Mouse (Mus musculus) heart, adult 8-10 months (tissue): ENCODE data around the gene Rtel1. TPM values are rescaled to one million over a fixed set of nuclear protein-coding genes. Genes with fewer than 3 reads are reported as not detected.
A peak's percentile ranks its signal among the peaks of the same experiment; 100 is the strongest.

Source experiments
- DNase-seq: peaks from one replicate; pipeline ENCODE4 v3.0.0; 2022; ENCODE audit warnings: low spot score
- total RNA-seq, 4 experiments: library from RNA; stranded (reverse); gene quantifications; 2 replicates each; pipeline ENCODE4 v1.2.4; 2022

The Rtel1 gene
- total RNA-seq, 4 experiments from 2014 or later: 8.1 to 13.0 (median 10.0) TPM

DNA sequence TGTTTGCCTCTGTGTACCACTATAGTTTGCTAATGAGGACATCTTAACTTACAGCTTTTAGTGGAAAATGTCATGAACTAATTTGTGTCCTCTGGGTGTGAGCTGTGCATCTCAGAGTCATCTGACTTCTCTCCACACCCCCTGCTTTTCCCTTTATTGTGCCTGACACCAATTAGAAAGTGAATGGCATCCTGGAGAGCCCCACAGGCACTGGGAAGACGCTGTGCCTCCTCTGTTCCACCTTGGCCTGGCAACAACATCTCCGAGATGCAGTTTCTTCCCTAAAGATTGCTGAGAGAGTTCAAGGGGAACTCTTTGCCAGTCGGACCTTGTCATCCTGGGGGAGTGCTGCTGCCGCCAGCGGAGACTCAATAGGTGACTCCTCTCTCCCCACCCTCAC is 2.6 kb downstream of the Rtel1 start:
- no peak for DNase-seq

DNA sequence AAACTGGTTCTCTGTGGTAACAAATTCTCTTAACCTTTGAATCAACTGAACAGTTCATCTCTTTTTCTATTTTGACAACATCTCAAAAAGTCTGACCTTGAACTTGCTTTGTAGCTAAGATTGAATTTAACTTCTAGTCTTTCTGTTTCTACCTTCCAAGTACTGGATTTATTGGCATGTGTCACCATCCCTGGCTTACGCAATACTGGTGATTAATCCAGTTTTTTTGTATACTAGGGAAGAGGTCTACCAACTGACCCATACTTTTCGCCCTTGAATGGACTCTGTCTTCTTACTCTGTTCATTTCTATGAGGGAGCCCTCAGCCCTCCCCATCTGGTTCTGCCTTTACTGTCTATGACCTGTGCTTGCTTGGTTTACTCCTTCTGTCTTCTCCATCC is 6.6 kb downstream of the Rtel1 start:
- no peak for DNase-seq

DNA sequence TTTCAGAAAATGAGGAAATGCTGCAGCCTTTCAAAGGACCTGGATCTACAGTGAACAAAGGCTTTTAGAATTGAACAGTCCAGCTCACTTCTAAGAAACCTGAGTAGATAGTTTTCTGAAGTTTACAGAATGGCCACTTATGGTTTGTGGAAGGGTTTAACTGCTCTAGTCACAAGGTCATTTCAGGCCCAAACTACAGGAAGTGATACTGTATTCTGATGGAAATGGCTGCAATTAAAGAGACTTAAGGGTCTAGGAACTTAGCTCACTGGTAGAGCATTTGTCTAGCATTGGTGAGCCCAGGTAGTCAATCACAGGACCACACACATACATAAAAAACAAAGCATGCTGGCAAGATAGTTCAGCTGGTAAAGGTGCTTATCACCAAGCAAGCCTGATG is 13.0 kb downstream of the Rtel1 start:
- DNase-seq: no peak

DNA sequence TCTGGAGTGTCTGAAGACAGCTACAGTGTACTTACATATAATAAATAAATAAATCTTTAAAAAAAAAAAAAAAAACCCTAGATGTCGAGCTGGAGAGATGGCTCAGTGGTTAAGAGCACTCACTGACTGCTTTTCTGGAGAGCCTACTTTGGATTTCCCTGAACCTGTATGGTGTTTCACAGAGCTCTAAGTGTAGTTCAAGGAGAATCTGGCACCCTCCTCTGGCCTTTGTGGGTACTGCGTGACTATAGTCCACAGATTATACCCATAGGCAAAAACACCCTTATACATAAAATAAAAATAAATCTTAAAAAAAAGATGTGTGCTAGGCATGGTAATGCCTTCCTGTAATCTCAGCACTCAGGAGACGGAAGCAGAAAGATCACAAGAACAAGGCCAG is 14.5 kb downstream of the Rtel1 start:
- peak; percentile 77 for DNase-seq

DNA sequence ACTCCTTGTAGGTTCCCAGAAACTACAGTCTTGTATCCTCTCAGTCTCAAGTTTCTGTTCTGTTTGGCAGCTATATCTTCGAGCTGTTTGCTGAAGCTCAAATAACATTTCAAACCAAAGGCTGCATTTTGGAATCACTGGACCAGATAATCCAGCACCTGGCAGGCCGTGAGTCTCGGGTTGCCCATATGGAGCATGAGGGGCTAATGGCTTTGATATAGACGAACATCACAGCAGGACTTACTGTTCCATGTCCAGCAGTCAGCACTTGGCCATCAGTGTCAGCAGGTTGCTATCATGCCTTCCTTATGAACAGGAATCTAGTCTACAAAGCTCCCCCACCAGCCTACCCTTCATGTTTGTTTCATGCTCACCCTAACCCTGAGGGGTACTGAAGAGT is 20.9 kb downstream of the Rtel1 start:
- DNase-seq: no peak

DNA sequence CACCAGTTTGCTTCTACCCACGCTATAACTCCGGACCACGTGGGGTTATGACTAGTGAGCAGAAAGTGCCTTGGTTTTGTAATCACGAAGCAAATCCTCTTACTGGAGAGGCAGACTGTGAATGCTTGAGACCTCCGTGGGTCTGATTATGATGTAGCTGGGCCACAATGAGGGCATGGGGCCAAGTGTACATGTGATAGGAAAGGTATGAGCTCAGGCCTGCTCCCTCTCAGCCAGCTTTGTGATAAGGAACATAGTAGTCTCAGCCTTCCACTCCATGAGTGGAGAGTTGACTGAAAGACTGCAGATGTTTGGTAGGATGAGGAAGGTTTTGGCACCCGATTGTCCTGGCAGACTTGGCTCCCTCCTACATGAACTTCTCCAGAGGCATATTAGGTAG is 23.2 kb downstream of the Rtel1 start:
- DNase-seq: peak; percentile 24

DNA sequence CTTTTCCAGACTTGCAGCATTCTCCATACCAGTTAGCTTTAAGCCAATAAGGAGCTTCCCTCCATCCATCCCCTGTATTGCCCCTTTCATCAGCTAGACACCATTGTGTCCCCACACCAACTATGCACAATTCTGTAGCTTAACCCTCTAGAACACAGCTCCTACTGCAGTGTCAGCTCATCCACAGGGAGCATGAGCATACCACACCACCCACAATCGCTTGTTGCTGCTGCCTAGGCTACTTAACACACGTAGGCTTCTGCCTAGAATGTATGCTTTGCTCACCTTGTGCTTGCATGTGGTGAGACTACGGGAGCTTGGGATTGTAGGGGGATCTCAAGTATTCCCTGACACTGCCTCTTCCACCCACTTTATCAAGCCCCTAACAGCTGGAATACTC is 37.2 kb downstream of the Rtel1 start:
- no peak for DNase-seq

DNA sequence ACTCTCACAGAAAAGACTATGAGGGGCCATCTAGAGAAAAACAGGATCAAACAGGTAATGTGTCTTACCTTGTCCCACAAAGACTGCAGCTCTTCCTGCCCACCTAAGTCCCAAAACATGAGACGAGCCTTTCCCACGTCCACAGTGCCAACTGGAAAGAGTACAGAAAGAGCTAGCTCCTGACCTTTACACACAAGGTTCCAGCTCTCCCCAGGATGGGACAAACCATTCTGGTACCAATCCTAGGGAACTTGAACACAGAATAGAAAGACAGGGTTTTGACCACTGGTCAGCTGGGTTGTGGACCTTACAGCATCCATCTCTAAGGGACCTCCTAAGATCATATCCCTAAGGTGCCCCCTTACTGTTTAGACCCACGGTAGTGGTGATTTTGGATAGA is 44.4 kb downstream of the Rtel1 start:
- DNase-seq: no peak

DNA sequence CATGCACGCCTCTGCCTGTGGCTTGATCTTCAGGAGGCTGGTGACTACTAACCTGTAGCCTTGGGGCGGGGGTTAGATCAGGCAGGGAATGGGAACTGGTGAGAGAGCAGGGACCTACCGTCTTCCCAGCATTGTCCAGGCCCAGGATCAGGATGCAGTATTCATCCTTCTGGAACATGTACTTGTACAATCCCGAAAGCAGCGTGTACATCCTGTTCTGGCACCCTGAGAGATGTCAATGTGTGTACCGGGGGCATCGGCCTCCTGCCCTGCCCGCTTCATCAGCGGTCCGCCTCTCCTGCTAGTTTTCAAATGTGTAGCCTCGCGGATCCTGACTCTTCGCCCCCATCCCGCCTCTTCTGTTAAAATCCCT is 44.9 kb downstream of the Rtel1 start:
- DNase-seq: no peak

DNA sequence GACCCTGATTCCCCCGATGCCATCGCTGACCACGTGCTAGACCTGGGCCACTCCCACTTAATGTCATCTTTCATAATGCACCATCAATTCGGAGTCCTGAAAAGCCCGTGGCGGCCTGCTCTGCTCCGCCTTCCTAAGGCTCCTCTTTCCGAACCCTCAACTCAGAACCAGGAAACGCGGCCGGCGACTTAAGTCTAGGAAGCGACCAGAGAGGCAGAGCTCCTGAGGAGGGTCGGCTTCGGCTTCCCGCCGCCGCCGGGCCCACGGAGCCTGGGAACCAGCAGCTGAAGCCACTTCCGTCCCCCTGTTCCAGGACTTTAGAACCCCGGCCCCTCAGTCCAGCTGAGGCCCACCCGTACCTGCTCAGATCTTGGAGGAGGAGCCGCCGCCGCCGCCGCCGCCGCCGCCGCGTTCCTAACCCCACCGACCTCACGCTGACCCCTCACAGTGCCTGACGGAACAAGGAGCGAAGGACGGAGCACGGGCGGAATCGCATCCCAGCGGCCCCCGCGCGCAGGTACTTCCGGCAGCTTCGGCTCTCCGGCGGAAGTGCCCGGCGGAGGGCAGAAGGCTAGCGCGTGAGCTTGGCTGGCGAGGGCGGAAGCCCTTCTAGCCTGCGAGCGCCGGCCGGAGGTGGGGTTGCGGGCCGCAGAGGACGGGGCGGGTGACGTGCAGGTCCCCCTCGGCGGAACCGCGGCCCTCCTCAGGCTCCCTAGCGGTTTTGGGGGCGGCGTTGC is 45.5 kb downstream of the Rtel1 start, which contains the start of the genes Zgpat and Arfrp1:
TSS of gene Zgpat (plus strand) at position 69 of the 737 bp plus-strand sequence.
TSS of gene Arfrp1 (minus strand) at position 545 of the 737 bp plus-strand sequence.
- peak; percentile 90 for DNase-seq

DNA sequence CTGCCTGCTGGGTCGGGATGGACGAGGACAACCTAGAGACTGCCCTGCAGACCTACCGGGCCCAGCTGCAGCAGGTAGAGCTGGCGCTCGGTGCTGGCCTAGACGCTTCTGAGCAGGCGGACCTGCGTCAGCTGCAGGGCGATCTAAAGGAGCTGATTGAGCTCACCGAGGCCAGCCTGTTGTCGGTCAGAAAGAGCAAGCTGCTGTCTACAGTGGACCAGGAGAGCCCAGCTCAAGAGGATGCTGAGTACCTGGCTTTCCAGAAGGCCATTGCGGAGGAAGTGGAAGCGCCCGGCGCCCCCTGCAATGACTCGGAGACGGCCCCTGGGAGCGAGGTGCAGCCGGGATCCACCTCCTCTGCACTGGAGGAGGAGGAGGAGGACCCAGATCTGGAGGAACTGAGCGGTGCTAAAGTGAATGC is 46.1 kb downstream of the Rtel1 start:
- no peak for DNase-seq

DNA sequence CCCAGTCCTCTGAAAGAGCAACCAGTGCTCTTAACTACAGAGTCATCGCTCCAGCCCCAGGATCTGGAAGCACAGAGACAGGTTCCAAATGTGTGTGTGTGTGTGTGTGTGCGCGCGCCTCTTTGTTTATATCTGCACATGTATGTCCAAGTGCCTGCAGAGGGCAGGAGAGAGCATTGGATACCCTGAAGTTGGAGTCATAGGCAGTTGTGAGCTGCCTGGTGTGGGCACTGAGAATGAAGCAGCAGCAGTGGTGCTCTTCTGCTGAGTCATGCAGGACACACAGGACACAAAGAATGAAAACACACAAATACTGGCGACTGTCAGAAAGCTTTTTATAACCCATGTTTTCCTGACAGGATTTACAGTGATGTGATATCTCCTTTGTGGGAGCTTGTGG is 50.5 kb downstream of the Rtel1 start:
- DNase-seq: no peak

DNA sequence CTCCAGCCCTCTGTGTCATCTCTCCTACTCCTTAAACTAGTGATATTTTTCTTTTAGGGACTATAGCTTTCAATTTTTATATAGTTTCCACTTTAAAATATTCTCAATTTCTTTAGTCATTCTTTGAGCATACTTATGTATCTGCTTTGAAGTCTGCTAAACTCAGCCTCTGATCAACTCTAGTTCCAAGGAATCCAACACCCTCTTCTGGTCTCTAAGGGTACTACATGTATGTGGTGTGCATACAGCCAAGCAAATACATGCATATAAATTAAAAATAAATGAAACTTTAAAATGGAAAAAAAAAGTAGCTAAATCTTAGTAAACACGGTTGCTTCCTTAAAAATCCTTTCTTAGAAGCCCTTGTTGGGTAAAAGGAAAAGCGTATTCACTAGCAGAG is 56.2 kb downstream of the Rtel1 start:
- no peak for DNase-seq

DNA sequence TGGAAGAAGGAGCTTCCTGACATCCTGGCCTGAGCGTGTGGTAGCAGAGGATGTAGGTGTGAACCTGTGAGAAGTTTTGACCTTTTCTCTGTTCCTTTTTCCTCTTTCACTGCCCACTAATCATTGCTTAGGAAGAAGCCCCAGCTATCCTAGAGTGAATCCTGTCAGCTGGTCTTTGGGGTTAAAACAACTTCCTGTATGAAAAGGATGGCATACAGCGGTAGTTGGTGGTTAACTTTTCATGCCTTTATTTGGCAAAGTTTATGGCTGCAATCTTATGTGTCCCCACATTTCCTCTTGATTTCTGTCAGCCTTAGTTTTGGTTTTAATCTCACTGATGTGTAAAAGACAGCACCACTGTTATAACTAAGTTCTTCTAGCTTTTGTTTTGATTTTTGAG is 57.7 kb downstream of the Rtel1 start:
- no peak for DNase-seq

DNA sequence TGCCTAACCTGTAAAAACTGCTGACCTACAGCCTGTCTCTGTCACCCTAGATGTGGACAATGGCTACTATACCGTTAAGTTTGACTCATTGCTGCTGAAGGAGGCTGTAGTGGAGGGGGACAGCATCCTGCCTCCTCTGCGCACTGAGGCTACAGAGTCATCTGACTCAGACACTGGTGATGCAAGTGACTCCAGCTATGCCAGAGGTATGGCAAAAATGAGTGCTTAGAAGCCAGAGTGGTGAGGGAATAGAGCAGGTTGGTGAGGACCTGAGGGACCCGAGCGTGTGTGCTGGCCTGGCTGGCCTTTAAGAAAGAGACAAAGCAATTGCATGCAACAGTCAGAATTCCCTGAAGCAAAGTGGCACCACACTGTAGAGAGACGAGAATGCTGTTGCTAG is 59.2 kb downstream of the Rtel1 start:
- no peak for DNase-seq

DNA sequence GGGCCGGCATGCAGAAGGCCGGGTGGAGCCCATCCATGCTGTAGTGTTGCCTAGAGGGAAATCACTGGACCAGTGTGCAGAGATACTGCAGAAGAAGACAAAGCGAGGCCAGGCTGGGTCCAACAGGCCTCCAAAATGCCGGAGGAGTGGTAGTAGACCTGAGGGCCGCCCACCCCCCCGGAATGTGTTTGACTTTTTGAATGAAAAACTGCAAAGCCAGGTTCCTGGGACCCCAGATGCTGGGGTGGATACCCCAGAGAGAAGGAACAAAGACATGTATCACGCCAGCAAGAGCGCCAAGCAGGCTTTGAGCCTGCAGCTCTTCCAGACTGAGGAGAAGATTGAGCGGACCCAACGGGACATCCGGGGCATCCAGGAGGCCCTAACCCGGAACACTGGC is 60.2 kb downstream of the Rtel1 start, which contains the start of gene Lime1:
TSS of gene Lime1 (plus strand) at position 301 of the 400 bp plus-strand sequence.
- no peak for DNase-seq

DNA sequence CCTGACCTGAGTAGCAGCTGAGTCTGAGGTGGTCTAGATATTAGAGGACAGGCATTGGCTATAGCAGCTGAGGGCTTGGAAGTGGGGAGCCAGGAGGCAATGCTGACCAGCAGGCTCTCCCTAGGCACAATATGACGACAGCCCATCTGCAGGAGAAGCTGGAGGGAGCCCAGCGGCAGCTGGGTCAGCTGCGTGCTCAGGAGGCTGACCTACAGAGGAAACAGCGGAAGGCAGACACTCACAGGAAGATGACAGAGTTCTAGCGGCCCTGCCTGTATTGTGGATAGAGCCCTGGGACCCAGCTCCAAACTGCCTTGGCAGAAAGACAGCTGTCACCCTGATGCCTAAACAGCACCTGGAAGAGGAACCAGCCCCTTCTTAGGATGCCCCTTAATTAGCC is 60.7 kb downstream of the Rtel1 start:
- no peak for DNase-seq

DNA sequence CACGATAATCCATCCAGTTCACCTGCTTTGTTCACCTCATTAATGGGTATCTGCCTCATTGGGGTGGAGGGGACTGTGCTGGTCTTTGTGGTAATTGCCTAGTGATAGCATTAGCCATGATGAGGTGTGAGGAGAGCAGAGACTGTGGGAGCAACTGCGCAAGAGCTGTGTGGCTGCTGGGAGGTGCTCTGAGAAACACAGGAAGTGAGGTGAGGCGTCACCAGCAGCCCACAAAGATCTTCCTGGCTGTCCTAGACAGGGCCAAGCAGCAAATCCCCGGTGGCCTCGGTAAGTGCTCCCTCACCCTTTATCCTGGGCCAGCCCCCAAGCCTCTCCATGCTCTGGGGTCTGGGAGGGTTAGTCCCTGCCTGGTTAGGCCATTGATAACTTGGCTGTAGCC is 61.6 kb downstream of the Rtel1 start:
- no peak for DNase-seq

DNA sequence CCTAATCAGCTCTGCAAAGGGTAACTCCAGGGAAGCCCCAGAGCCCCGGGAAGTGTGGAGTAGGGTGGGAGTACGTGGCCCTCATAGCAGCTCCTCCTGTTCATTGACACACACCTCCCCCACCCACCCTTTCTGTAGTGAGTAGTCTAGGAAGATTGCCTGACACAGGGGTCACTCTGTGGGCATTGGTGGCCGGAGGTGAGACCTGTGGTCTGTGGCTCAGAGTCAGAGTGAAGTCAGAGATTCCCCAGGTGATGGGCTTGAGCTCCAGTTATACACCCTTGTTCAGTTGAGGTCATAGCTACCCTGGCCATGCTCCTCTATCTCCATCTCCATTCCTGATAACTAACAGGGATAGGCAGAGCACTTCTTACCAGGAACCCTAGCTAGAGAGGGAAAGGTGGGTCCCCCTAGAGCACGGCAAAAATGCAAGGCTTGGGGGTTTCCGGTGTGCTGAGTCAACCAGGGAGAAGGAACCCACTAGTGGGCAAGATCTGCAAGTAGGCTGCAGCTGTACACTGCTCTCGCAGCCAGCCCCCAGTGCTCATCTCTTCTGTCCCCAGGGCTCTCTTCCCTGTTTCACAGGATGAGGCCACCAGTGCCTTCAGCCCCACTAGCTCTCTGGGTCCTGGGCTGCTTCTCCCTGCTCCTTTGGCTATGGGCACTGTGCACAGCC is 62.2 kb downstream of the Rtel1 start:
- no peak for DNase-seq

DNA sequence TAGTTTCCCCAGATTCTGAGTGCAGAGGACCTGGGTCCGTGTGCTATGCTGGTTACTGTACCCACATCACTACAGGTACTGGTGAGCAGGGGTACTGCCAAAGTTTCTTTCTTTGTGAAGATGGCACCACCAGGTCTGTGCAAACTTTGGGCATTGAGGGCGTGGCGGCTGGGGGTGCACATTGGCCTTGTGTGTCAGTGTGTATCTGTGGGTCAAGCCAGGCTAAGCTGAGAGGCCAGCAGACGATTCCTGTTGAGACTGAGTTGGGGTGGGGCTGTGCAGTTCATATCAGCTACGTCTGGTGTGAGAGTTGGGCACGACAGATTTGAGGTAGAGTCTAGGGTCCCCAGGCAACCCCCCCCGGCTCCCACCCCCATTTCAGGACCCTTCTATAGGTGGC is 64.9 kb downstream of the Rtel1 start:
- DNase-seq: no peak

DNA sequence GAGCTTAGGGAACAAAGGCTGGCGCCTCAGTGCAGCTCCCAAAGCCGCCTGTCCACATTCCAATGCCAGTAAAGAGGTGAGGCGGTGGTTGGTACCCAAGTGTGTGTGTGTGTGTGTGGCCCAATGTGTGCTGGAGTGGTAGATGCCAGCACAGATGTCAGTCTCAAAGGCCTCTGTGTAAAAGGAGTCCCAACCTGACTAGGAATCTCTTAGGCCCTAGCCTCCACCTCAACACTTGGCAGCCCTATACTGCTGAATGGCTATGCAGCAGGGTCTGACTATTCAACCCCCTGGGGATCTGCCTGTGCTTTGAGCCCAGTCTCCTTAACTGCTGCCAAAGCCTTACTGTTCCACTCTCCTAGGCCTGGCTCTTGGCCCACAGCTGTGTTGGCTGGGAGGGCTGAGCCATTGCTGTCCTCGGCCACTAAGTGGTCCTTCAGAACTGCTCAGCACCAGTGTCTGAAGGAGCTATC is 65.4 kb downstream of the Rtel1 start:
- DNase-seq: peak; percentile 71

DNA sequence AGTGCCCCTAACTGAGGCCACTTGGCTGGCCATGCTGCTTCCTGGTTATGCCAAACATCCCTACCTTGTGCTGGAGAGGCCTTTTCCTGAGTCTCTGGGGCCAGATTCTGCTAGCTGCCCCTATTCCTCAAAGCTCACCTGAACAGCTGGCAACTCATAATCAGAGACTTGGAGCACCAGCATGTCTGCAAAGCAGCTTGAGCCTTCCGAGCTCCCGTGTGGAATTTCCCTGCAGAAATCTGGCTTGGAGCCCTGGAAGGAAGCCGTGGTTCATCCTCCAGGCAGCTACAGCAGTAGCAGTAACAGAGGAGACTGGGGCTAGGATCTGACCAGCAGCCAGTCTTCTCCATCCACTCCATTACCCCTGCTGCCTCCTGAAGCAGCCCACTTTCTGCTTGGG is 66.3 kb downstream of the Rtel1 start:
- DNase-seq: peak; percentile 72

DNA sequence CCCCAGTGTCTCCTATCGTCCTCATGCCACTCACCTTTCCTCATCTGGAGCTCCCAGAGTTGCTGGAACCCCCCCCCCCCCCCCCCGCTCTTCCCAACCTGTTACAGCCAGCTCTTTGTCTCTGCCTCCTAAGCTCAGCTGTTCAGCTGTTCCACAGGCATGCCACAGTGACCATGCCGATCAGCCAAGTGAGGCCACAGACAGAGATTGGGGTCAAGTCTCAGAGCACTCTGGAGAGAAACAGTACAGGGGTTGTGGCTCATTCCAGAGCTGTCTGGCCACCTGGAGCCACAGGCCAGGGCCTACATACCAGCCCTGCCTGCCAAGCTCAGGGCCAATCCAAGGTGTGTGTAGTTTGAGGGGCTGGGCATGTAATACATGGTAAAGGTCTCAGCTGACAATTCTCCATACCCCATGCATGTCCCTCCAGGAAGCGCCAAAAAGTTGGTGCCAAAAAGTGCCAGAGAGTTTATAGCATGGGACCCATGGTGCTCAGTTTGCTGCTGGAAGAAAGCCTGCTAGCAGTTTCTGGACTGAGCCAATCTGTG is 67.2 kb downstream of the Rtel1 start:
- DNase-seq: no peak
